Mouse (Mus musculus) splenic B cell, adult 2 months (primary cell): Measurements from ENCODE around the gene Thap12.

Source experiments
- DNase-seq: peaks from one replicate; pipeline ENCODE4 v3.0.0-alpha.2; 2011; ENCODE audit warnings: low read depth, low spot score
- H3K27me3 ChIP-seq: 2 replicates; pipeline ENCODE4 v1.6.1; 2012; ENCODE audit warnings: mild to moderate bottlenecking, low read length, moderate library complexity, mixed read lengths; ENCODE audit not compliant: control insufficient read depth, poor library complexity, insufficient read depth, severe bottlenecking
- H3K36me3 ChIP-seq: 2 replicates; pipeline ENCODE4 v1.6.1; 2012; ENCODE audit warnings: mild to moderate bottlenecking, low read length, moderate library complexity, mixed read lengths; ENCODE audit not compliant: control insufficient read depth, poor library complexity, insufficient read depth, severe bottlenecking

Thap12 gene

GRCm38 (mm10) chr7:98720731-98721130 lies 17.8 kb downstream of the Thap12 start:
- DNase-seq = no peak
- Histone ChIP-seq H3K36me3 (0 out of 2 replicates have a peak, but pooled peaks cover 4% of the 10 kb centered on the region), H3K27me3 (no peaks in the 10 kb centered on the region)

- Histone ChIP-seq H3K27me3 (no peaks in the 10 kb centered on the region), H3K36me3 (0 out of 2 replicates have a peak, but pooled peaks cover 4% of the 10 kb centered on the region)
- no peak for DNase-seq
Measured at GRCm38 (mm10) chr7:98721172-98721571, 18.3 kb downstream of the Thap12 start.

GRCm38 (mm10) chr7:98721623-98722022 lies 18.7 kb downstream of the Thap12 start:
- Histone ChIP-seq H3K36me3 (0 out of 2 replicates have a peak, but pooled peaks cover 2% of the 10 kb centered on the region), H3K27me3 (no peaks in the 10 kb centered on the region)
- no peak for DNase-seq

GRCm38 (mm10) chr7:98725686-98726195 lies 22.8 kb downstream of the Thap12 start:
- H3K27me3 ChIP-seq = no peaks in the 10 kb centered on the region
- no peak for DNase-seq
- no peaks in the 10 kb centered on the region for H3K36me3 ChIP-seq

- H3K27me3 ChIP-seq = no peaks in the 10 kb centered on the region
- no peak for DNase-seq
- H3K36me3 ChIP-seq = no peaks in the 10 kb centered on the region
Measured at GRCm38 (mm10) chr7:98727986-98728385, 25.1 kb downstream of the Thap12 start.

- H3K27me3 ChIP-seq = no peaks in the 10 kb centered on the region
- no peaks in the 10 kb centered on the region for H3K36me3 ChIP-seq
- DNase-seq = no peak
Measured at GRCm38 (mm10) chr7:98728499-98728898, 25.6 kb downstream of the Thap12 start.

- H3K27me3 ChIP-seq = no peaks in the 10 kb centered on the region
- H3K36me3 ChIP-seq = no peaks in the 10 kb centered on the region
- DNase-seq = no peak
Measured at GRCm38 (mm10) chr7:98729661-98730271, 26.9 kb downstream of the Thap12 start.

- DNase-seq = no peak
- Histone ChIP-seq H3K36me3 (no peaks in the 10 kb centered on the region), H3K27me3 (no peaks in the 10 kb centered on the region)
Measured at GRCm38 (mm10) chr7:98733958-98734357, 31.1 kb downstream of the Thap12 start.

- no peaks in the 10 kb centered on the region for H3K36me3 ChIP-seq
- DNase-seq = no peak
- H3K27me3 ChIP-seq = no peaks in the 10 kb centered on the region
Measured at GRCm38 (mm10) chr7:98734876-98735275, 32.0 kb downstream of the Thap12 start.

GRCm38 (mm10) chr7:98736780-98737550 lies 34.1 kb downstream of the Thap12 start:
- Histone ChIP-seq H3K27me3 (no peaks in the 10 kb centered on the region), H3K36me3 (no peaks in the 10 kb centered on the region)
- no peak for DNase-seq

GRCm38 (mm10) chr7:98740363-98740762 lies 37.5 kb downstream of the Thap12 start:
- H3K27me3 ChIP-seq = no peaks in the 10 kb centered on the region
- no peak for DNase-seq
- no peaks in the 10 kb centered on the region for H3K36me3 ChIP-seq

- peak; percentile 72 for DNase-seq
- Histone ChIP-seq H3K27me3 (no peaks in the 10 kb centered on the region), H3K36me3 (no peaks in the 10 kb centered on the region)
Measured at GRCm38 (mm10) chr7:98743312-98743711, 40.4 kb downstream of the Thap12 start.

GRCm38 (mm10) chr7:98750404-98750803 lies 47.5 kb downstream of the Thap12 start:
- no peak for DNase-seq
- Histone ChIP-seq H3K27me3 (no peaks in the 10 kb centered on the region), H3K36me3 (no peaks in the 10 kb centered on the region)

- no peak for DNase-seq
- no peaks in the 10 kb centered on the region for H3K27me3 ChIP-seq
- H3K36me3 ChIP-seq = no peaks in the 10 kb centered on the region
Measured at GRCm38 (mm10) chr7:98752680-98753079, 49.8 kb downstream of the Thap12 start.

- Histone ChIP-seq H3K36me3 (no peaks in the 10 kb centered on the region), H3K27me3 (no peaks in the 10 kb centered on the region)
- no peak for DNase-seq
Measured at GRCm38 (mm10) chr7:98756050-98756449, 53.1 kb downstream of the Thap12 start.
